Mouse (Mus musculus) liver (tissue): ENCODE measurements around the gene Olfr824.
A peak's percentile ranks its signal among the peaks of the same experiment; 100 is the strongest.
"Not testable (repeated sequence)": the region's sequence is repeated elsewhere in the genome, so short reads cannot be mapped to it uniquely, and the experiment has no call there.

ENCODE experiments used
- DNase-seq: peaks from one replicate; pipeline ENCODE4 v3.0.0-alpha.2; 2020; ENCODE audit warnings: mixed read lengths

The Olfr824 gene

DNA sequence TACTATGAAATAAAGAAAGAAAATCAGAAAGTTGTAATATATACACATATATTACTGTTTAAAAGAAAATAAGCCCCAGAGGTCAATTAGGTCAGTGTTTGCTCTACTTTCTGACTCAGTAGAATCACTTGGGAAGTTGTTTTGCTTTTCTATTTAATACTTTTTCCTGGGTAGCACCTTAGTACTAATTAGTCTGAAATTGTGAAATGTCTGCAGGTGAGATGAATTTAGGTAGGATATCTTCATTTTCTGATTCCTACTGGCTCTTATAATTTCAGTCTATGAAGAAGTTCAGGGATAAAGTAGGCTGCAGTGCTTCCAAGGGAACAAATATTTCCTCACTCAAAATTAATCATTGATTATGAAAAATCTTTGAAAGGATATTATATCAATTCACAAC, at the start of gene Olfr824:
Gene Olfr824 (minus strand): TSS at position 101 of the 400 bp plus-strand sequence.
- DNase-seq, result not testable (repeated sequence)

DNA sequence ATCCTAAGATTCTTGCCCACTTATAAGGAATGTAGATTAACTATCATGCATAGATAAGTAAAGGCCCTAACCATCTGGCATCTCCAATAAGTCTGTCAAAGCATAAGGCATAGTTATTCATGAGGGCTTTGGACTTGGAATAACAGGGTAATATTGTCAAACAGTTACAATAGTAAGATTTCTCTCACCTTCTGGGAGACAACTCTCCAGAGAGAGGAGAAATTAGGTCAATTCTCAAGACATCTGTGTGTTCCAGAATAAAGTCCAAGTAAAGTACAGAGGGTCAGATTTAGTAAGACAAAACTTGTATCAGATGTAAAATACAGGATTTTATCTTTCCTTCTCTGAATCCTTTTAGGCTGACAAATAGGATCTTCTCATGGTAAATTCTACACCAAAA, 36.9 kb upstream of the Olfr824 start, which contains the start of gene Olfr825:
Gene Olfr825 (minus strand): TSS at position 101 of the 400 bp plus-strand sequence.
- DNase-seq, result no peak

DNA sequence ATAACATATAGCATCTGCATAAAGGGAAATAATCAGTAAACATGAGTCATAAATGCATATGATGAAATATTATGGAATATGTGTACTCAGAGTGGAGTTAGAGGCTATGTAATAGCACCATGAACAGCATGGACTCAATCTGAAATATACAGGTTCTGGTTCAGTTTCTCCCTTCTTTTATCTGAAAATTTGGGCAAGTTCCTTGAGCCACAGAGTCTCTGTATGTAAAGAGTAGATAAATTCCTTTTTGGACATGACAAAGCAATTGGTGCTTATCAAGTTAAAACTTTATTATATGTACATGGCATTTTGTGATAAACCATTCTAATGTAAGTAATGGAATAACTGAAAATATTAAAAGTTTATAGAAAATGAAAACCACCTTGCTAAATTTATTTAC, 35.4 kb upstream of the Olfr824 start:
- no peak for DNase-seq

DNA sequence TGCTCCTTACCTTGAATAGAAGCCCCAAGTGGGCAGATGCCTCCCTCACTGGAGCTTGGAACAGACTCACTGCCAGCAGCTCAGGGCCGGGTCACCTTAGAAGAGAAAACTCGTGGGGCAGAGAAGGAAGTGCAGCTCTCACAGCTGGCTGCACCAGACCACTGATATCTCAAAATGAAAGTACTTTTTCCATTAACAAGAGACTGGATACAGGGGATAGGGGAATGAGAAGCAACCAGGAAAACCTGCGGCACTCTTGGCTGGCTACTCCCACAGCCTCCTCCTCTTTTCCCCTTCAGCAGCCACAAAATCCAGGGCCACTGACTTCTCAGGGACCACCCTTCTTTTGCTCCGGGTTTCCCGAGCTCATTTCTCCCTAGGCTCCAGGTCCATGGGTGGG, 14.3 kb upstream of the Olfr824 start:
- DNase-seq, result no peak

DNA sequence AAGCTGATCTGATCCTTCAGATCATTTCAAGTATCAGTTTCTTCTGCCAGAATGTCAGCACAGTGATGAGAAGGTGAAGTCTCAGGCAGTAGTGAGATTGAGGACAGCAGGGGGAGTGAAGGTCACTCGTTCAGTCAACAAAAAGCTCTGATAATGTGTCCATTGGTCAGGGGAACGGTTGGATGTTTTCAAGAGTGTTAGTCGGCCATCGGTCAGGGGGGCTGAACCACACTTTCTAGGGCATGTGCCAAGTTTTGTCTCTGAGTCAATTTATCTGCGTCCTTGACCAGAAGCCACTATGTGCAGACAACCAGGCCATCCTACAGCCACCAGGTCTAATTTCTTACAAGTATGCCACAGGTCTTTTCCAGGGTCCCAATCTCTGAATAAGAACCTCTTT, 12.7 kb upstream of the Olfr824 start:
- not testable (repeated sequence) for DNase-seq

DNA sequence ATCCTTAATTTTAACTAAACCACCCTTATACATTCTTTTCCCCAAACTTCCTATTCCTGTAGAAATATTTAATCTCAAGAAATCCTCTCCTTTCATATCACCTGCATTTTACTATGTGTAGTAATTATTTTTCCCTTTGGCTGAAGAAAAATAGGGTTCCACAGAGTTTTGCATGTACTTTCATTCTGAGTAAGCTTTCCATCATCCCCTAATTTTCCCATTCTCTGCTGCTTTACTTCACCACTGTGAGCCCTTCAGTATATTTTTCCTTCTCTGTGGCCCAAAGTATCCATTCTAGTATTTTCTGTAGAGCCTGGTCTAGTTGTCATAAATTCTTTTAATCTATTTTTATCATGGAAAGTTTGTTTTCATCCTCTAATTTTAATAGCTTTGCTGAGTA, 5.0 kb upstream of the Olfr824 start:
- no peak for DNase-seq

DNA sequence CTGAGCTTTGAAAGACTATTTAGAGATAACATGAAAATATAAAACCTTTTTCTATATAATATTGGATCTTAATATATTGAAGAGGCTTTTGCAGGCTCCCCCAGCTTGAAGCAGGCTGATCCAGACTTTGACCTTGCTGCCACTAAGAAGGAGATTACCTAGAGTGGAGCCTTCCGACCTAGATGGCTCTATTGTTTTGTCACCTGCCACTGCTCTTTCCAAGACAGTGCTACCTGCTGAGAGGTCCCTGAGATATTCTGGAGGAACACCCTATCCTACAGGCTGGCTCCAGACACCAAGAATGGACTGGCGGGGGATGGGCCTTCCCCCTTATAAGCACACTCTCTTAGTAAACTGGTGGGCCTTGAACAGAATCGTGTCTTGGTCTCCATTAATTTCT, 13.8 kb downstream of the Olfr824 start:
- not testable (repeated sequence) for DNase-seq

DNA sequence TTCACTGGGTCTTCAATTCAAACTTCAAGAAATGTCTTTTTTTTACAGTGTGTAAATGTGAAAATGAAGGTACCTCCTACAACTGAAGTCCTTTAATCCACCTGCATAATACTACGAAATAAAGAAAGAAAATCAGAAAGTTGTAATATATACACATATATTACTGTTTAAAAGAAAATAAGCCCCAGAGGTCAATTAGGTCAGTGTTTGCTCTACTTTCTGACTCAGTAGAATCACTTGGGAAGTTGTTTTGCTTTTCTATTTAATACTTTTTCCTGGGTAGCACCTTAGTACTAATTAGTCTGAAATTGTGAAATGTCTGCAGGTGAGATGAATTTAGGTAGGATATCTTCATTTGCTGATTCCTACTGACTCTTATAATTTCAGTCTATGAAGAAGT, 14.5 kb downstream of the Olfr824 start, which contains the start of gene Olfr823:
Gene Olfr823 (minus strand): TSS at position 101 of the 400 bp plus-strand sequence.
- not testable (repeated sequence) for DNase-seq

DNA sequence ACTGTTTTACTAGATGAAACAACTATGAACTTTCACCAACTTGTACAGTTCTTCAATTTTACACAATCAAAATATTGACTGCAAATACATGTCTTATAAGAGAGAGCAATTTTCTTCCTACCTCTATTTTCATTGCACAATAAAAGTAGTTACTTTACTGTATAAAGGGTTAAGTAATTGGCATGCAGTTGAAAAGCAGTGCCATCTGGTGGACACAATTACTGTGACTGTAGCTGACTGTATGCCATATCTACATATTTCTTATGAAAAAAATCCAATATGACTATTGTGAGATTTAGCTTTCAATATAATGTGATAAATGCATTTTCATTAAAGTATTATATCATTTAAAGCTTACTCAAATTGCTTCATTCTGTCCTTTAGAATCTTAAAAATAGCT, 33.7 kb downstream of the Olfr824 start:
- no peak for DNase-seq

DNA sequence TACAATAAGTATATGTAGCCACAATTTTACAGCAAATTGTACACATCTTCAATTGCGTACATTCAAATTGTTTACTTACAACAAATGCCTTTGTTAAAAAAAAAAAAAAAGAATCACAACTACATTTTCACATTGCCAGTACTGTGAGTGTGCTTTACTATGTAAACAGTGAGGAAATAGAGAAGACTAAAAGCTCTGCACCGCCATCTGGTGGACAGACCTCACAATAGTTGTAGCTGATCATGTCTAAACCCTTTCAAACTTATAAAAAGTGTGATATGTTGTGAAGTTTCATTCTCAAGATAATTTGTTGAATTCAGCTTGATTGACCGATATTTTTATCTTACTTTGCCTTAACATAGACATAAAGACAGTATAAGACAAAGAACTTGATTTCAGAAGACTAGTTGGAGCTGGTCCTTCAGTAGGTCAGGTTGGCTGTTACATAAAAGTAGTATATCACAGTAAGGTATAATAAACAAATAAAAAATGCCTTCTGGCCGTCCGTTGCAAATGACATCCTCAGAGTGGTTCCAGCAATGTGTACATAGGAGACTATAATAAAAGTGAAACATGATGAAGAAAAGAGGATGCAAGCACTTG, 36.9 kb downstream of the Olfr824 start:
- peak; percentile 35 for DNase-seq
